Mouse (Mus musculus) limb, embryonic 14.5 days (tissue): ENCODE data around the gene Pik3r1. TPM values are rescaled to one million over a fixed set of nuclear protein-coding genes. Genes with fewer than 3 reads are reported as not detected.

ENCODE experiments used
- ATAC-seq: fragments of 200-750 bp; cut with Nextera tagmentation; 2 replicates; pipeline ENCODE4 v1.8.0; 2017; ENCODE audit warnings: low read depth, moderate number of reproducible peaks, moderate TSS enrichment; ENCODE audit not compliant: low FRiP score
- DNase-seq: peaks from one replicate; pipeline ENCODE4 v3.0.0-alpha.2; 2015; ENCODE audit warnings: low spot score
- H3K27ac ChIP-seq: fragments of 300-500 bp; sonication (generic); replicated peaks from 2 replicates; pipeline ENCODE4 v1.5.1; 2014; ENCODE audit warnings: low read depth, mild to moderate bottlenecking, low read length, moderate library complexity, mixed read lengths
- H3K27me3 ChIP-seq: fragments of 300-500 bp; sonication (generic); 2 replicates; pipeline ENCODE4 v1.6.1; 2014; ENCODE audit warnings: low read length, mixed read lengths; ENCODE audit not compliant: control insufficient read depth, insufficient read depth
- H3K36me3 ChIP-seq: fragments of 300-500 bp; sonication (generic); 2 replicates; pipeline ENCODE4 v1.6.1; 2014; ENCODE audit warnings: mild to moderate bottlenecking, low read length, moderate library complexity, mixed read lengths; ENCODE audit not compliant: control insufficient read depth, insufficient read depth
- H3K4me1 ChIP-seq: fragments of 300-500 bp; sonication (generic); 2 replicates; pipeline ENCODE4 v1.6.1; 2014; ENCODE audit warnings: antibody characterized with exemption, low read length, mixed read lengths; ENCODE audit not compliant: control insufficient read depth, insufficient read depth
- H3K4me2 ChIP-seq: fragments of 300-500 bp; sonication (generic); replicated peaks from 2 replicates; pipeline ENCODE4 v1.6.1; 2014; ENCODE audit warnings: low read depth, mild to moderate bottlenecking, low read length, moderate library complexity; ENCODE audit not compliant: severe bottlenecking
- H3K4me3 ChIP-seq: fragments of 300-500 bp; sonication (generic); replicated peaks from 2 replicates; pipeline ENCODE4 v1.5.1; 2014; ENCODE audit warnings: low read length
- H3K9ac ChIP-seq: fragments of 300-500 bp; sonication (generic); 2 replicates; pipeline ENCODE4 v1.6.1; 2014; ENCODE audit warnings: mild to moderate bottlenecking, low read depth, low read length, moderate library complexity; ENCODE audit not compliant: severe bottlenecking
- H3K9me3 ChIP-seq: fragments of 300-500 bp; sonication (generic); 2 replicates; pipeline ENCODE4 v1.6.1; 2016; ENCODE audit warnings: low read length; ENCODE audit not compliant: control insufficient read depth
- POLR2A ChIP-seq: fragments of 200-500 bp; IDR thresholded peaks from 2 replicates; pipeline ENCODE4 v1.8.0; 2012; ENCODE audit warnings: inconsistent platforms, mild to moderate bottlenecking, moderate library complexity, borderline replicate concordance; ENCODE audit not compliant: insufficient read depth, insufficient read length; ENCODE audit errors: extremely low read depth
- WGBS: fragments of 180-500 bp; shearing (Covaris S2); extraction: QIAGEN DNeasy Blood & Tissue Kit; methylation state at CpG from one replicate; pipeline ENCODE4 v1.1.7; 2014; 5-methylcytosine and 5-hydroxymethylcytosine counted together
- polyA plus RNA-seq, 2 experiments: library from polyadenylated mRNA; depleted of rRNA in 1 of 2; stranded (reverse) in 1 of 2; unstranded in 1 of 2; fragments of >200 nt; fragmentation: Nextera tagmentation in 1 of 2; extraction: Ambion mirVana in 1 of 2; gene quantifications; 2 replicates each; pipeline versions ENCODE4 v1.2.1 to v1.2.3; 2012 to 2014

Gene Pik3r1
- polyA plus RNA-seq, 2 experiments = 29.2 to 62.2 TPM

DNA sequence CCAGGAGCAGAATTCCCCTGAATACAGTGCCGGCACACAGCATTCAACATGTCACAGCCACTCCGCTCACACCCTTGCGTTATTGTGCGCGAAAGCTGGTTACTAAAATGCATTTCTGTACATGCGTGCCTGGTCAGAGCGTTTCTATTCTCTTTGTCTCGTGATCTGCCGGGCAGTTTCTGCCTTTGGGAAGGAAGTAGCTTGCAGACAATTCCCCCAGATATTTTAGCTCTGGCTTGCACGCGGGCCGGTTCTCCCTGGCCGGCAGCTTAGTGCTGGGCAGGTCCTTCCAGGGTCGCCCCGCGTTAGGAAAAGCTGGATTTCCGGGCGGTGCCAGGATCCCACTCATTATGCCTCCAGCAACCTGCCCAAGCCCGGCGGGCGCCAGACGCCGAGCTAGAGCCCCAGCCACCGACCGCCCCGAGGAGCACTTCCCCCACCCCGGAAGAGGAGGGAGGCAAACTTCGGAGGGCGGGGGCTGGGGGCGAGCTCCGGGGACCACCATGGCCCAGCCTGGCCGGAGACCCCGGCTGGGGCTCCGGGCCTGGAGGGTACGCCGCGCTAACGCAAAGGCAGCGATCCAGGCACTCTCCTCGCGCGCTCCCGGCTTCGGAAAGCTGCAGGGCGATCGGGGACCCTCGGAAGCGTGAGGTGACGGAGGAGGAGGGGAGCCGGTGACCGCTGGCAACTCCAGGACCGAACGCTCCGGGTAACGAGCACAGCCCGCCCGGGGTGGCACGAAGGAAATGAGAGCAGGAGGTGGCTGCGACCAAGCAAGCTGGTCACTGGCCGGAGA is 806 bp downstream of the Pik3r1 start:
- no peak for TF ChIP-seq POLR2A
- ATAC-seq = peak; percentile 13
- peak overlapping the region; percentile 79 for H3K4me2 ChIP-seq
- H3K9ac ChIP-seq = peak overlapping the region; percentile 84
- 0% methylated on average over 60 of the region's 60 CpGs for WGBS
- H3K36me3 ChIP-seq = no peaks in the 10 kb centered on the region; the same call in 1 of the 2 replicates
- H3K9me3 ChIP-seq = no peaks in the 10 kb centered on the region
- no peaks in the 10 kb centered on the region for H3K27me3 ChIP-seq
- peaks cover 20% of the 10 kb centered on the region for H3K4me1 ChIP-seq
- H3K27ac ChIP-seq = peak overlapping the region; percentile 89
- peak overlapping the region; percentile 93 for H3K4me3 ChIP-seq
- peak; percentile 48 for DNase-seq

DNA sequence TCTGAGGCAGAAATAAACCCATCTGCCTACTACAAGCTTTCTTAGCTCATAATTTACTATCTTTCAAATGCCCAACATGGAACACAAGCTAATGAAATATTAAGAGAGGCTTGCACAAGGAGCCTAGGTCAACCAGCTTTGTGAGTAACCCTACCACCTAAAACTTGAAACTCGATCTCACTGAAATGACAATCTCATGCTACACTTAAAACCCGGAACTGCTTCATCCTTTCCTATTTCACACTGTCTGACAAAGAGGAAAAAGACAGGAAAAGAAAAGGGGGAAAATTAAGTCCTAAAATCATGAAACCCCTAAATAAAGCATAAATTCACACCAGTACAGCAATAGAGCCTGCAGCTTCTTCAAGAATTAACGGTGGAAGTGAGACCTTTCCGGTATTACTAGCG is 1.4 kb downstream of the Pik3r1 start:
- peak overlapping the region; percentile 89 for H3K27ac ChIP-seq
- H3K4me3 ChIP-seq = peak overlapping the region; percentile 93
- peaks cover 20% of the 10 kb centered on the region for H3K4me1 ChIP-seq
- H3K36me3 ChIP-seq = no peaks in the 10 kb centered on the region; the same call in 1 of the 2 replicates
- ATAC-seq (no peak), DNase-seq (no peak)
- no peak for TF ChIP-seq POLR2A
- H3K9me3 ChIP-seq = no peaks in the 10 kb centered on the region
- H3K27me3 ChIP-seq = no peaks in the 10 kb centered on the region
- WGBS = 0% methylated on average over 5 of the region's 5 CpGs
- H3K9ac ChIP-seq = peak overlapping the region; percentile 84
- H3K4me2 ChIP-seq = peak overlapping the region; percentile 79

DNA sequence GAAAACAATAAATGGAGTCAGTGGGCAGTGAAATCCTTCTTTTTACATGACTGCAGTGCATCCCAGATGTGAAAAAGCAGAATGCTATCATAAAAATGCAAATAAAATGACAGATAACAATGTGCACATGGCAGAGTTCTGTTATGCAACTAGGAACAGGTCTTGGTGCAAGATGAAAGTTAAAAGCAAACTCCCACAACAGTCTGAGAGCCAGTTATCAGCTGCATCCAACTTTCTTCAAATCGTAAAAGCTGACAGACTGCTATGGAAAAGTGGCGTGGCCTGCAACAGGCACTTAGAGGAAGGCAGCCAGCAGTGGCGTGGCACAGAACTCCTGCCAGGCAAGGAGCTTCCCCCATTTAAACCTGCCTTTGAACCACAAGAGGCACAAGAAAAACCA is 2.0 kb downstream of the Pik3r1 start:
- TF ChIP-seq POLR2A = no peak
- no peaks in the 10 kb centered on the region for H3K9me3 ChIP-seq
- peak overlapping the region; percentile 79 for H3K4me2 ChIP-seq
- peaks cover 25% of the 10 kb centered on the region for H3K4me1 ChIP-seq
- H3K27me3 ChIP-seq = no peaks in the 10 kb centered on the region
- WGBS = 21% methylated on average over 3 of the region's 3 CpGs
- 0 out of 2 replicates have a peak overlapping the region, but pooled peaks have one; percentile 84 for H3K9ac ChIP-seq
- DNase-seq (no peak), ATAC-seq (no peak)
- no peak overlapping the region for H3K27ac ChIP-seq
- peak overlapping the region; percentile 93 for H3K4me3 ChIP-seq
- H3K36me3 ChIP-seq = no peaks in the 10 kb centered on the region; the same call in 1 of the 2 replicates

DNA sequence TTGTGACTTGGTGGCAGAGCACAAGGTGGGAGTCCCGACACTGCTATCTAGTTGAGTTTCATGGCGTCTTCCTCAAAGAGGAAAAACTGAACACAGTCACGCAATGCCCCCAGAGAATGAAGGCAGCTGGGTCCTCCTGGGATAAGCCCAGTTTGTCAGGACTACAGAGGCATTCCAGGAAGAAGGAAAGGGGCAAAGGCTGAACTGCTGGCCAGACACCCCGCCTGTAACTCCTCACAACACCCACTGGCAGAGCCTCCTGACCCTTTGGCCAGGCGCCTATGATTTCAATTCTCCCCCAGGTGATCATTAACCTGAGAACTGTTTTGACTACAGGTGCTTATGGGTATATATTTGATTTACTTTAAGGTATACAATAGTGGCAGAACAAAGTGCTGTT is 3.9 kb downstream of the Pik3r1 start:
- no peaks in the 10 kb centered on the region; the same call in 1 of the 2 replicates for H3K36me3 ChIP-seq
- 59% methylated on average over 5 of the region's 5 CpGs for WGBS
- no peak overlapping the region for H3K4me3 ChIP-seq
- H3K27me3 ChIP-seq = no peaks in the 10 kb centered on the region
- no peak overlapping the region for H3K9ac ChIP-seq
- no peak for TF ChIP-seq POLR2A
- H3K4me1 ChIP-seq = peaks cover 37% of the 10 kb centered on the region
- DNase-seq = no peak
- H3K9me3 ChIP-seq = no peaks in the 10 kb centered on the region
- ATAC-seq = no peak
- no peak overlapping the region for H3K27ac ChIP-seq
- 0 out of 2 replicates have a peak overlapping the region, but pooled peaks have one; percentile 1 for H3K4me2 ChIP-seq

DNA sequence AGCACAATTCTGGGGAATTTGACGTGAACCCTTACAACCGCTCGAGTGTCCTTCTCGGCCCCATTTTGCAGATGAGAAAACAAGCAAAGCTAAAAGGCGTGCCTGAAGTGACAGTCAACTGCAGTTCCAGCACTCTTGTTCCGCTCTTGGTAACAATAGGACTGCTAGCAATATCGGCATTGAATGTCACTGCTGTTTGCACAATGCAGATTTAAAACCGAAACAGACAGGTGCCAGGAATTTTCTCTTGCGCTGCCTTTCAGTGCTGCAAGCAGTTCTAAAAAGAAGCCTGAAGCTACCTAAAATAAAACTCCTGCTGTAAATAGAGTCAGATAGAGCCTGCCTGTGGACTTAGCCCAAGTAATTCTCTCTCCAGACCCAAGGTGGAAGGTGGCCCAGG is 4.3 kb downstream of the Pik3r1 start:
- Histone ChIP-seq H3K4me1 (peaks cover 40% of the 10 kb centered on the region), H3K36me3 (peaks cover 2% of the 10 kb centered on the region; the same call in 1 of the 2 replicates), H3K27ac (no peak overlapping the region), H3K4me3 (no peak overlapping the region), H3K9me3 (no peaks in the 10 kb centered on the region), H3K4me2 (no peak overlapping the region), H3K9ac (no peak overlapping the region), H3K27me3 (no peaks in the 10 kb centered on the region)
- no peak for DNase-seq
- TF ChIP-seq POLR2A = no peak
- no peak for ATAC-seq
- WGBS = 88% methylated on average over 9 of the region's 9 CpGs
